Mouse (Mus musculus) kidney, postnatal 36 days (tissue): Measurements from ENCODE around the gene Gm28230.
A peak's percentile ranks its signal among the peaks of the same experiment; 100 is the strongest.

ENCODE experiments used
- DNase-seq, 2 experiments: peaks; one replicate each; pipeline ENCODE4 v3.0.0; 2021 to 2022; ENCODE audit warnings: mixed read lengths in 2 of 2

Gene Gm28230

GRCm38 (mm10) chr2:74739869-74740268 lies 13.3 kb downstream of the Gm28230 start:
- DNase-seq: no peak

- peak in 1 of 2 experiments; percentile 36 for DNase-seq
These were observed 14.0 kb downstream of the Gm28230 start for GRCm38 (mm10) chr2:74740311-74741091.

- DNase-seq: no peak
These were observed 14.9 kb downstream of the Gm28230 start for GRCm38 (mm10) chr2:74741252-74741978.

- DNase-seq: no peak
These were observed 15.4 kb downstream of the Gm28230 start for GRCm38 (mm10) chr2:74741979-74742277.

- no peak for DNase-seq
These were observed 19.2 kb downstream of the Gm28230 start for GRCm38 (mm10) chr2:74745540-74746297.

- no peak for DNase-seq
These were observed 19.9 kb downstream of the Gm28230 start for GRCm38 (mm10) chr2:74746298-74746921.

- no peak for DNase-seq
These were observed 20.5 kb downstream of the Gm28230 start for GRCm38 (mm10) chr2:74747006-74747405.

- no peak for DNase-seq
These were observed 21.2 kb downstream of the Gm28230 start for GRCm38 (mm10) chr2:74747661-74748141.

- no peak for DNase-seq
These were observed 22.0 kb downstream of the Gm28230 start for GRCm38 (mm10) chr2:74748436-74748995.

- DNase-seq: peak; percentile 58 to 72
These were observed 23.0 kb downstream of the Gm28230 start for GRCm38 (mm10) chr2:74749337-74750121.

- DNase-seq: no peak
These were observed 24.3 kb downstream of the Gm28230 start for GRCm38 (mm10) chr2:74750731-74751250.

- DNase-seq: no peak
These were observed 25.3 kb downstream of the Gm28230 start for GRCm38 (mm10) chr2:74751861-74752260.

- DNase-seq: peak in 1 of 2 experiments; percentile 29
These were observed 26.1 kb downstream of the Gm28230 start for GRCm38 (mm10) chr2:74752431-74753174.

- DNase-seq: no peak
These were observed 26.6 kb downstream of the Gm28230 start for GRCm38 (mm10) chr2:74753175-74753523.

- DNase-seq: no peak
These were observed 27.2 kb downstream of the Gm28230 start for GRCm38 (mm10) chr2:74753711-74754110.

- DNase-seq: no peak
These were observed 33.6 kb downstream of the Gm28230 start for GRCm38 (mm10) chr2:74760146-74760545.

- DNase-seq: no peak
These were observed 35.4 kb downstream of the Gm28230 start for GRCm38 (mm10) chr2:74761941-74762340.

GRCm38 (mm10) chr2:74762522-74763244 lies 36.2 kb downstream of the Gm28230 start, which contains the start of gene Hoxd1:
Gene Hoxd1 (plus strand): TSS chr2:74762980.
- peak; percentile 65 to 76 for DNase-seq

- DNase-seq: peak in 1 of 2 experiments; percentile 14
These were observed 36.8 kb downstream of the Gm28230 start for GRCm38 (mm10) chr2:74763245-74763735.

- DNase-seq: no peak
These were observed 37.4 kb downstream of the Gm28230 start for GRCm38 (mm10) chr2:74763976-74764375.
